ENCODE assay signal across 9 mouse cellular contexts in the genomic region with DNA sequence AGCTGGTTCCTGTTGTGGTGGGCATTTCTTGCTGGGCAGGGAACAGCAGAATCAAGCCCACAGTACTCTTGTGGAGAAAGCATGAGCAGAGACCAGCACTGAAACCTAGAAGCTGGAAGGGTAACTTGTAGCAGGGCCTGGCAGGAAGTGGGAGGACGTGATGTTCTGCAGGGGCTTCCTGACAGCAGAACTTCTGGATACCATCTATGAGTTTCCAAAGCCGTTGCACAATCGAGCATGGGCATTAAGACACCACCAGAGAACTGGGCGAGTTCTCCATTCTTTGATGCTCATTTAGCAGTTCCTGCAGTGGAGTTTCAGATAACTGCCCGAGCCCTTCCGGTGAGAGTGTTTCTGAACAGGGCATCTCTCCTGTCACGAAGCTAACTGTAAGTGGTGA. TPM values are rescaled to one million over a fixed set of nuclear protein-coding genes. Genes with fewer than 3 reads are reported as not detected.
DNase-seq lines count a peak whose midpoint lies in the region; ATAC-seq lines count a peak whose summit lies in the region.
"Had no signal": no experiment of that assay in that cellular context is flagged by ENCODE, and none has a peak within 500 bp of the region (broad histone marks: within the 10 kb centered on the region; RNA-seq: fewer than 3 reads in every experiment).

No protein-coding gene starts in this region.

- no peak overlapping the region for H3K9ac ChIP-seq in heart, embryonic 15.5 days
- H3K9ac ChIP-seq in lung, embryonic 16.5 days (ENCODE audit: low read length), result no peak overlapping the region
- H3K9ac ChIP-seq: forebrain, postnatal 0 days had no signal

- H3K27me3 ChIP-seq in heart, embryonic 15.5 days, result no peaks in the 10 kb centered on the region
- H3K27me3 ChIP-seq in lung, embryonic 16.5 days (ENCODE audit: control insufficient read depth, insufficient read depth, low read depth, low read length), result no peaks in the 10 kb centered on the region

- H3K4me1 ChIP-seq in heart, embryonic 15.5 days (replicated peaks), result peaks cover 4% of the 10 kb centered on the region; the same call in 1 of the 2 replicates
- H3K4me1 ChIP-seq in lung, embryonic 16.5 days (replicated peaks; ENCODE audit: control insufficient read depth, insufficient read depth, low read length), result 0 out of 2 replicates have a peak, but pooled peaks cover 3% of the 10 kb centered on the region

- DNase-seq in left cerebral cortex, adult 9 months (ENCODE audit: low spot score in 2 of 2), result peak; percentile 4 to 21
- DNase-seq in left cerebral cortex, postnatal 10 days (ENCODE audit: extremely low spot score in 1 of 2, low spot score in 2 of 2), result no peak
- DNase-seq in thymus, postnatal 0 days (ENCODE audit: low spot score), result peak; percentile 31
- DNase-seq in right cerebral cortex, postnatal 36 days (ENCODE audit: low spot score in 2 of 2), result no peak
- no peak for DNase-seq in left cerebral cortex, adult 18-20 months (ENCODE audit: low spot score in 2 of 2)
- DNase-seq: cerebellum, postnatal 36 days; forebrain, postnatal 0 days had no signal

- no peak for ATAC-seq in heart, embryonic 15.5 days (replicated peaks; ENCODE audit: insufficient number of reproducible peaks, insufficient read depth, low FRiP score, low read depth)
- 0 out of 2 replicates have a peak, but pooled peaks have one; percentile 20 for ATAC-seq in lung, embryonic 16.5 days (ENCODE audit: low read depth)
- ATAC-seq: forebrain, postnatal 0 days had no signal

- WGBS in heart, embryonic 15.5 days, result 42% methylated on average over 7 of the region's 7 CpGs
- 75% methylated on average over 7 of the region's 7 CpGs for WGBS in lung, embryonic 16.5 days

- H3K4me3 ChIP-seq in heart, embryonic 15.5 days, result no peak overlapping the region
- no peak overlapping the region for H3K4me3 ChIP-seq in lung, embryonic 16.5 days (ENCODE audit: low read length)

- no peaks in the 10 kb centered on the region for H3K36me3 ChIP-seq in heart, embryonic 15.5 days
- H3K36me3 ChIP-seq in lung, embryonic 16.5 days (ENCODE audit: control insufficient read depth, insufficient read depth, low read length), result no peaks in the 10 kb centered on the region

- H3K9me3 ChIP-seq in heart, embryonic 15.5 days (replicated peaks), result no peaks in the 10 kb centered on the region
- H3K9me3 ChIP-seq in lung, embryonic 16.5 days (ENCODE audit: control insufficient read depth, low read length), result no peaks in the 10 kb centered on the region

- H3K4me2 ChIP-seq in heart, embryonic 15.5 days, result no peak overlapping the region
- no peak overlapping the region for H3K4me2 ChIP-seq in lung, embryonic 16.5 days (ENCODE audit: low read depth, low read length)

- H3K27ac ChIP-seq in heart, embryonic 15.5 days, result 0 out of 2 replicates have a peak overlapping the region, but pooled peaks have one; percentile 7
- no peak overlapping the region for H3K27ac ChIP-seq in lung, embryonic 16.5 days (ENCODE audit: low read length)

- intact Hi-C loops in left cerebral cortex, postnatal 10 days (cut with DNase I), result no loop called here

RNA-seq across cellular contexts. Expression of a gene that starts 6.6 kb away (rescaled TPM):
- 1 to 10 TPM; 2.5 to 3.7 TPM for total RNA-seq in left cerebral cortex, postnatal 10 days (2021)
- 10.1 and 14.3 TPM in 2 replicates for polyA plus RNA-seq in heart, embryonic 15.5 days (2015; fragmentation: Nextera tagmentation; extraction: Ambion mirVana)
- polyA plus RNA-seq in lung, embryonic 16.5 days (2015; fragmentation: Nextera tagmentation; extraction: Ambion mirVana), result 27.9 and 28.2 TPM in 2 replicates
- polyA plus RNA-seq in thymus, postnatal 0 days (2015; fragmentation: Nextera tagmentation; extraction: Ambion mirVana), result 25.3 and 32.3 TPM in 2 replicates
- 1 to 10 TPM; 3.7 TPM for total RNA-seq in left cerebral cortex, adult 18-20 months (2021)

Comparison
In these comparisons a context has a peak if more than half of its experiments do, and no peak if none do; other contexts are left out.
1. DNase-seq: peak in left cerebral cortex, adult 9 months (2 of 2) and thymus, postnatal 0 days (single experiment); none in left cerebral cortex, postnatal 10 days (0 of 2), right cerebral cortex, postnatal 36 days (0 of 2) and left cerebral cortex, adult 18-20 months (0 of 2).